Mouse (Mus musculus) adrenal gland, postnatal 4 days (tissue): ENCODE measurements around the gene Gm14137. TPM values are rescaled to one million over a fixed set of nuclear protein-coding genes. Genes with fewer than 3 reads are reported as not detected.

Experiments used
- DNase-seq, 2 experiments: peaks; one replicate each; pipeline ENCODE4 v3.0.0; 2021 to 2022; ENCODE audit warnings: low spot score in 2 of 2, mixed read lengths in 2 of 2
- total RNA-seq, 2 experiments: library from RNA; stranded (reverse); gene quantifications; 2 replicates each; pipeline ENCODE4 v1.2.3; 2021

The Gm14137 gene
- total RNA-seq, 2 experiments from 2014 or later, result 0.25 to 0.34 TPM

- DNase-seq, result no peak
These were observed 1.9 kb upstream of the Gm14137 start for GRCm38 (mm10) chr2:119172446-119172845.

GRCm38 (mm10) chr2:119172862-119173576 is 1.3 kb upstream of the Gm14137 start:
- peak; percentile 31 to 73 for DNase-seq

- DNase-seq, result no peak
These were observed 557 bp downstream of the Gm14137 start for GRCm38 (mm10) chr2:119174866-119175265.

GRCm38 (mm10) chr2:119175614-119176013 is 1.3 kb downstream of the Gm14137 start:
- DNase-seq, result no peak

- no peak for DNase-seq
These were observed 2.5 kb downstream of the Gm14137 start for GRCm38 (mm10) chr2:119176761-119177160.

GRCm38 (mm10) chr2:119177384-119177939 is 3.2 kb downstream of the Gm14137 start:
- DNase-seq, result no peak

GRCm38 (mm10) chr2:119182914-119183313 is 8.6 kb downstream of the Gm14137 start:
- no peak for DNase-seq

- peak; percentile 62 to 76 for DNase-seq
These were observed 14.9 kb downstream of the Gm14137 start for GRCm38 (mm10) chr2:119189029-119189710.

- DNase-seq, result no peak
These were observed 16.7 kb downstream of the Gm14137 start for GRCm38 (mm10) chr2:119190969-119191368.

GRCm38 (mm10) chr2:119194140-119194539 is 19.8 kb downstream of the Gm14137 start:
- no peak for DNase-seq

GRCm38 (mm10) chr2:119196316-119197108 is 22.2 kb downstream of the Gm14137 start:
- DNase-seq, result no peak

- DNase-seq, result no peak
These were observed 23.2 kb downstream of the Gm14137 start for GRCm38 (mm10) chr2:119197493-119197892.

GRCm38 (mm10) chr2:119198049-119198448 is 23.7 kb downstream of the Gm14137 start:
- DNase-seq, result no peak

- DNase-seq, result no peak
These were observed 24.6 kb downstream of the Gm14137 start for GRCm38 (mm10) chr2:119198934-119199333.

GRCm38 (mm10) chr2:119202914-119203453 is 28.7 kb downstream of the Gm14137 start:
- DNase-seq, result peak in 1 of 2 experiments; percentile 16

GRCm38 (mm10) chr2:119203871-119204460 is 29.7 kb downstream of the Gm14137 start:
- DNase-seq, result no peak

GRCm38 (mm10) chr2:119207961-119208343 is 33.6 kb downstream of the Gm14137 start:
- DNase-seq, result no peak

GRCm38 (mm10) chr2:119208344-119209175 is 34.3 kb downstream of the Gm14137 start, which contains the start of the genes Zfyve19 and Dnajc17:
Zfyve19 (plus strand) TSS chr2:119208617.
Dnajc17 (minus strand) TSS chr2:119208795.
- peak; percentile 84 to 88 for DNase-seq

- no peak for DNase-seq
These were observed 34.8 kb downstream of the Gm14137 start for GRCm38 (mm10) chr2:119209176-119209507.
